Mouse (Mus musculus) cerebellum, adult 9-10 months (tissue): ENCODE measurements around the gene Gpcpd1.

Source experiments
- DNase-seq: peaks from one replicate; pipeline ENCODE4 v3.0.0; 2022

Gene Gpcpd1

GRCm38 (mm10) chr2:132516130-132517030, 71.1 kb downstream of the Gpcpd1 start:
- peak; percentile 84 for DNase-seq

GRCm38 (mm10) chr2:132515607-132516006, 71.9 kb downstream of the Gpcpd1 start:
- peak; percentile 41 for DNase-seq

GRCm38 (mm10) chr2:132515076-132515475, 72.5 kb downstream of the Gpcpd1 start:
- peak; percentile 44 for DNase-seq

GRCm38 (mm10) chr2:132514353-132514752, 73.2 kb downstream of the Gpcpd1 start:
- DNase-seq = peak; percentile 82

DNA sequence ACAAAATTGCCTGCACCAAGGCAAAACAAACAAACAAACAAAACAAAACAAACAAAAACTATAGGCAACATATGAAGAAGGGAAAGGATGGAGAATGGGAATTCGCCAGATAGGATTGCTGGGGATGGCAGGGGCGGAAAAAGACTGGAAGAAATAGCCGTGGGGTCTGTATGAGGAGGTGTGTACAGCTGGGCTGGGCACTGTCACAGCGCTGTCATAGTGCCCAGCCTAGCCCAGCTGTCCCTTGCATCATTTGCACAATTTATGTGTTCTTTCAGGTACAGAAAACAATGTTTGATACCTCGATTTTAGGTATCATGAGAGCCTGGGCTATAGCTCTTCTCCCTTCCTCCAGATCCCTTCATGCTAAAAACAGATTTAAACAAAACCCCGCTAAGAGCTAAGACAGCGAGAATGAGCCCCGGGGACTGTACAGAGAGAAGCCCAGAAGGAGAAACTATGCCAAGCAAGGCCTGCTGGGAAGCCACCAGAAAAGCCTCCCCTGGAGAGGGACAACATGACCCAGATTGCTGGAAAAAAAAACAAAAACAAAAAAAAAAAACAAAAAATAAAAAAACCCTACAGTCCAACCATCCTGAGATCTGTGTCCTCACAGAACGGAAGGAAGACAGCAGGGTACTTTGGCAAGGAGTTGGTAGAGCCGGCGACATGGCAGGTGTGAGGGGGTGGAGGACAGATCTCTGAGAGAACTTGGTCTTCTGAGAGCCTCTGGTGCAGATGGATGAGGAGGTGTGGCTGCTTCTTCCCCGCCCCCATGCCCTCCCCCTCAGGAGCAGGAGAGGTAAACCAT, 74.0 kb downstream of the Gpcpd1 start:
- peak; percentile 91 for DNase-seq

DNA sequence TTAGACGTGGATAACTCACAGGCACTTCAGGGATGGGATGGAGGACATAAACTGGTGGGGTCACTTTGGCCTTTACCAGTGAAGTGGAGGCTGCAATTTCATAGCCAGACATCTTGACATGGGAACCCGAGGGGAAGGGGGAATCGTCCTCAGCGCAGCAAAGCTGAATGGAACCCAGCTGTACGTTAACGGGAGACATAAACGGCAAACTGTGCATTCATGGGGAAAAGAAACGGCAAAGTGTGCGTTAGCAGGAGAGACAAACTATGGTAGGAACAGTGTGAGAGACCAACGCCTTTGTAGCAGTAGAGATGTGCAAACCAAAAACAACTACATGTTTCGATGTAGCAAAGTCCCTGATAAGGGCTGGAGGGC, 74.6 kb downstream of the Gpcpd1 start:
- peak; percentile 56 for DNase-seq

- DNase-seq = peak; percentile 36
These were observed 75.2 kb downstream of the Gpcpd1 start for GRCm38 (mm10) chr2:132512051-132512976.

- peak; percentile 42 for DNase-seq
These were observed 76.3 kb downstream of the Gpcpd1 start for GRCm38 (mm10) chr2:132511011-132511818.

DNA sequence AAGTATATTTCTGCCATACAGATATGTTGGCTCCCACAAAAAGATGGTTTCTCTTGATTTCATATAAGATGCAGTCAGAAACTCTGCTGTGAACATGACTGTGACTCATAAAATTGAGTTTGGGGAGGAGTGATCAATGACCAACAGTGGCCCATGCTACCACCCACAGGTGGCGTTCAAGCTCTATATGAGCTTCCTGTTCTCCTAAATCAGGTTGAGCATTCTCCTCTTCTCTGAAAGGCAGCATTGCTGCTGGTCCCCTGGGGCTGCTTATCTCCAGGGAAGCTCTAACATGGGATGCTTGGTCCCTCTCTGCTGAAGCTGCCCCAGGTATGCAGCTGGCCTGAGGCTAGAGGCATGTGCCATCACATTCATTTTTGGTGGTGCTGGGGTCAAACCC, 77.8 kb downstream of the Gpcpd1 start:
- no peak for DNase-seq

GRCm38 (mm10) chr2:132509261-132509660, 78.3 kb downstream of the Gpcpd1 start:
- peak; percentile 73 for DNase-seq

DNA sequence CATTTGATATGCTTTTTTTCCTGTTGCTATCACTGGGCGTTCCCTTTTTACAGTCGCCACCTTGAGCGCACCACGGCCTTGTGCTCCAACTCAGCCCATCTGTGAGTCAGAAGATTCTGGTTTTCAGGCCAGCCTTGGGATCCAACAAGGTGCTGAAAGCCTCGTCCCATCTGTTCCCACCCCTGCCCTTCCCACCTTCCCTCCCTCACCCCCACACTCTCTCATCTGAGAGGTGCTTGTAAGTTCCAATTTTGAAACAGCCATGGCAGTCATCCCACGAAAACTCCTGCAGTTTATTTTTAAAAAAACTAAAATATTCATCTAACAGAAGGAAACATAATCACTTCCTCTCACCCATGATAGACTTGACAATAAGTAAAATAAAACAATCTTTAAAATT, 80.0 kb downstream of the Gpcpd1 start:
- no peak for DNase-seq

DNA sequence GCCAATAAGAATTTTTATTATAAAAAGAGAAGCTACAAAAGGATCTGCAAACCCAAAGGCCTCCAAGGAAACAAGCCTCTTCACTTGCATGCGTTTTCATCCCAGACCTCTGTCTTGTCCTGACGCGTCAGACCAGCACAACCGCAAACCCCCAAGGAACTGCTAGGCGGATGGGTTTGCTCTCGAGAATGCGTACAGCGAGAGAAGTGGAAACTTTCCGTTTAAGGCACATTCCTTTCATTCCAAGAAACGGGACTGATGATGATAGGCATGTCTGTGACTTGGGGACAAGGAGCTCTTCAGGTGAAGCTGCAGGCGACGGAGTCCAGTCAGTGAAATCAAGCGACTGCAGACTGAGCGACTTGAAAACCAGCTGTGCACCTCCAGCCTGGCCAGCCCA, 80.4 kb downstream of the Gpcpd1 start:
- DNase-seq = no peak

DNA sequence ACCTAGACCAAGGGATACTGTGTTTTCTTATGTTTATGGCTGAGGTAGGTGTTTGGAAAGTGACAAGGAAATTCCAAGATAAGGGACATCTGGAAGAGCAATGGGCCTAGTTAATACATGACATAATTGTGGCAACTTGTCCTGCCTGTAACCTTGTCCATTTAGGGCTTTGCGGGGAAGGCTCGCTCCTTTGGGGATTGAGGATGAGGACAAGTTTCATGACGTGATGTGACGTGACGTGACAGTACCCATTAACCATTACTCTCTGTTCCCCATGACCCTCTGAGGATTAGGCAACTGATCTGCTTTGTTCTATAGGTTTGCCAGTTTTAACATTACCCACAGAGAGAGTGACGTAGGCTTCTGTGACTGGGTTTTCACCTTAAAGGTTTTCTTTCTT, 81.7 kb downstream of the Gpcpd1 start:
- no peak for DNase-seq

- no peak for DNase-seq
These were observed 89.2 kb downstream of the Gpcpd1 start for GRCm38 (mm10) chr2:132498344-132498743.

DNA sequence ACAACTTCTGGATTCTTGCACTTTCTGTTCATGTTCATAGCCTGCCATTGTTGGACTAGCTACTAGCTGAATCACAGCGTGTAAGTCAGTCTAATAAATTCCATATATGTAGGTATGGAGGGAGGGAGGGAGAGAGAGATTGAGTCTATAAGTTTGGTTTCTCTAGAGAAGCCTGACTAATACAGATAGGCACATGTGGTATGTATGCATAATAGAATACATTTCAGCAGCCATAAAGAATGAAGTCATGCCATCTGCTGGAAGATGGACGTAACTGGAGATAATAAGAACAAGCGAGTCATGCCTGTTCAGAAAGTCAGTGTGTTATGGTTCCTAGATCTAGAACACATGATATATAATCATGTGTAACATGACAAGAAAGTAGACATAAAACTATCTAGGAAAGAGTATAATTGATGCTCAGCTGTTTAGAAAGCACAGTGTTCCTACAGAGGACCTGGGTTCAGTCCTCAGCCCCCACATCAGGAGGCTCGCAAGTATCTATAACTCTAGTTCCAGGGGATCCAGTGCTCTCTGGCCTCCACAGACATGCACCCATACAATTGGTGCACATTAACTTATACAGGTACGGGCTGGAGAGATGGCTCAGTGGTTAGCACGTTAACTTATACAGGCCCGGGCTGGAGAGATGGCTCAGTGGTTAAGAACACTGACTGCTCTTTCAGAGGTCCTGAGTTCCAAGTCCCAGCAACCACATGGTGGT, 90.0 kb downstream of the Gpcpd1 start:
- DNase-seq = peak; percentile 33

- no peak for DNase-seq
These were observed 94.3 kb downstream of the Gpcpd1 start for GRCm38 (mm10) chr2:132493184-132493583.

GRCm38 (mm10) chr2:132485454-132485853, 102.1 kb downstream of the Gpcpd1 start:
- DNase-seq = peak; percentile 84

DNA sequence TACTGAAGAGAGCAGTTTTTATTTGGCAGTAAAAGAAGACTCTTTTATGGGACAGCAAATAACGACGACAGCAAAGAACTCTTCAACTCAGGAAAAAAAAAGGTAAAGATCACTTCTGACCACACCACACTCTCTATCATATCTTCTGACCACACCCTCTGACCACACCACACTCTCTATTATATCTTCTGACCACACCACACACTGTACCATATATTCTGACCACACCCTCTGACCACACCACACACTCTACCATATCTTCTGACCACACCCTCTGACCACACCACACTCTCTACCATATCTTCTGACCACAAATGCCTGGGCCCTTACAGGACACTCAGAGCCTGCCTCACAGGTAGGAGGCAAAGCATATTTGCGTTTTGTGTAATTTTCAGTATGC, 106.0 kb downstream of the Gpcpd1 start:
- no peak for DNase-seq
